Mouse (Mus musculus): Measurements from ENCODE around the gene Gng12. TPM values are rescaled to one million over a fixed set of nuclear protein-coding genes. Genes with fewer than 3 reads are reported as not detected.
"Not testable (repeated sequence)": the region's sequence is repeated elsewhere in the genome, so short reads cannot be mapped to it uniquely, and the experiment has no call there.

Gene Gng12
- total RNA-seq, 2 experiments from 2014 or later, result 49.7 to 52.0 TPM

DNA sequence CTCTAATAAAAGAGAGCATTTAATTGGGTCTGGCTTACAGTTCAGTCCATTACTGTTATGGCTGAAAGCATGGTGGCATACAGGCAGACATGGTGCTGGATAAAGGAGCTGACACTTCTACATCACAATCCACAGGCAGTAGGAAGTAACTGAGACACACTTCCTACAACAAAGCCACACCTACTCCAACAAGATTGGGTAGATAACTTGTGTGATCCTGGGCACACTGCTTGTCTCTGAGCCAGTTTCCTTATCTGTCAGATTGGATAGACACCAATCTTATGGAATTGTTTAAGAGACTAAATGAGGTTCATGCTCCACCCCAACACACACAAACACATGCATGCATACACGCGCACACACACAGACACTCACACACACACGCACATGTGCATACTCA lies 51.9 kb downstream of the Gng12 start:
- intact Hi-C loops (cut with DNase I), result no loop called here
- DNase-seq, result no peak

DNA sequence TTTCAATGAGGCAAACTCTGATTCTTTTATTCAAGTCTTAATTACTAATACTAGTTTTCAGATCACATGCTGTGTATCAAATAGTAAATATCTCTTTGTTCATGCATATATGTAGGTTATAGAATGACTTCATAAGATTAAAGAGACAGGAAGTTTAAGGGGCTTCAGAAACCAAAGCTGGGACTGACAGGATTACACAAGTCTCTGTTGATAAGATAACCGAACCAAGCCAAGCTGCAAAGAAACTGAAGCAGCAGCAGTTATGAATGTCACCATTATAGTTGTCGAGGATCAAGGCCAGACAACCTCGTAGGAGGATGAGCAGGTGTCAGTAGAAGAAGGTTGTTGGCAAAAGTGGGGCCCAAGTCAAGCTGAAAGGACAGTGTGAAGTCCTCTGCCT lies 52.7 kb downstream of the Gng12 start:
- intact Hi-C loops (cut with DNase I), result no loop called here
- no peak for DNase-seq

DNA sequence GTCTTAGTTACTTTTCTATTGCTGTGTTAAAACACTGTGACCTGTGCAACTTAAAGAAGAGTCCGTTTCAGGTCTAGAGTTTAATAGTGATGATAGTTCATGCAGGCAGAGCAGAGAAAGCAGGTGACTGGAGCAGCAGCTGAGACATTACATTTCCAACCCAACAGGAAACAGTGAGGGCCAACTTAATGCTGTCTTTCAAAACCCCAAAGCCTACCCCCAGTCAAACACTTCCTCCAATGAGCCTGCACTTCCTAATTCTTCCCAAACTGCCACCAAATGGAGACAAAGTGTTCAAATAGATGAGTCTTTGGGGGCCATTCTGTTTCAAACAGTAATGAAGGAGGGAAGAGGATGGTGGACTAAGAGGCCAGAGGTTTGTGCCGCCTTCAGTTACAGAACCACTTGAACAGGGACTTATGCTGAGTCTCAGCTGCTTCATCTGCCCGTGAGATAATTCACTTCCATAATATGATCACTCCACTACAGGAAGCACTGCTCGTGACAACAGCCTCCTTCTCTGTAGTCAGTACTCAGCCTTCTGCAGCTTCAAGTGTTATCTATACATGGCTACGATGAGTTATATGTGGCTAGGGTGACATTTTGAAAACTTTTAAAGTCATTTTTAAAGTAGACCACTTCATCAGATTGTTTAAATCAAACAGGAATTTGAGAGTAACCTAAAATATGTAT lies 55.7 kb downstream of the Gng12 start:
- intact Hi-C loops (cut with DNase I), result no loop called here
- no peak for DNase-seq

DNA sequence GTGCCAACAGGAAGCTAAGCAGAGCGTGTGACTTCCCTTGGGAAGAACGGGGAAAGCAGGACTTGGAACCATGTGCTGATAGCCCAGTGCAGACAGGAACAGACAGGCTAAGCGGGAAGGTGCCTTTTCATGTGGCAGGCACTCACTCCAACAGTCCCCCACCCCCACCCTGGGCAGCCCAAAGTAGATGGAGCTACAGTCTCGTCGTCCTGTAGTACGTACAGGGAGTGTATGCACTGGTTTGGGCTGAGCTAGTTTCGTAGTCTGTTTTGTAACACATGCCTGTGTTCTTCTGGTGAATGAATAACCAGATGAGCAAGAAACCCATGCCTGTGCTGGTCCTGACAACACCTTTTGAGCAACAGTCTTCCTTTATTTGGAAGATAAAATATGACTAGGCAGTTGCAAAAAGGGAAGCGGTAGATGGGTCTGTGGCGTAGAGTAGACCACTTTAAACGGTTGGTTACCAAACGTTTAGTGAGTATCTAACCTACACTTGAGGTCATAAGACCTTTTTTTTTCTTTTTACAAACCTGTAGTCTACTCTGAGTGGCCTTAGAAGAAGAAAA lies 57.8 kb downstream of the Gng12 start:
- intact Hi-C loops (cut with DNase I), result loop anchor here (2.0 kb wide), 2 partner anchors 55 to 115 kb away; no protein-coding TSS in a partner anchor
- no peak for DNase-seq

DNA sequence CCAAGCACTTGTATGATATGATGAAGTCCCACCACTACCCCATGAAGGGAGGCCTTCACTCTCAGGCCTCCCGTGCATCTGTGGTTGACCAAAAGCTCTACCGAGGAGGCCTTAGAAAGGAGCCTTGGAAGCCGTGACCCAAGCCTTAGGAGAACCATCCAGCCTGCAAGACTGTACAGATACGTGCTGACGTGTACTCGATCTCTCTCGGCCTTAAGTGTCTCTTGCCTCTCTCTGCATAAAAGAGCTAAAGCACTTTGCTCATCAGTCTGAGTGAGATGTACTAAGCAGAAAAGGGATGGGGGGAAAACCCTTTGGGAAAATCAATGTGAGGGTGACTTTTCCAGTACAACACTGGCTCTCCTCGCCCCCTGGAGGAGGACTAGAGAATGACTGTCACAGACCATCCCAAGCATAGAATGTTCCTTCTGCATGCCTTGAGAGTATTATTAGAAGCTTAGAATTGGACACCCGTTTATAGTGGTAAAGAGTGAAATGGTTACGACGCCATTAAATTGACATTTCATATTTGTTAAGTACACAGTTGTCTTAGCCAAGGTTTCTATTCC lies 59.0 kb downstream of the Gng12 start:
- peak; percentile 29 to 64 for DNase-seq
- intact Hi-C loops (cut with DNase I), result loop anchor here (2.0 kb wide), 2 partner anchors 56 to 116 kb away; no protein-coding TSS in a partner anchor

DNA sequence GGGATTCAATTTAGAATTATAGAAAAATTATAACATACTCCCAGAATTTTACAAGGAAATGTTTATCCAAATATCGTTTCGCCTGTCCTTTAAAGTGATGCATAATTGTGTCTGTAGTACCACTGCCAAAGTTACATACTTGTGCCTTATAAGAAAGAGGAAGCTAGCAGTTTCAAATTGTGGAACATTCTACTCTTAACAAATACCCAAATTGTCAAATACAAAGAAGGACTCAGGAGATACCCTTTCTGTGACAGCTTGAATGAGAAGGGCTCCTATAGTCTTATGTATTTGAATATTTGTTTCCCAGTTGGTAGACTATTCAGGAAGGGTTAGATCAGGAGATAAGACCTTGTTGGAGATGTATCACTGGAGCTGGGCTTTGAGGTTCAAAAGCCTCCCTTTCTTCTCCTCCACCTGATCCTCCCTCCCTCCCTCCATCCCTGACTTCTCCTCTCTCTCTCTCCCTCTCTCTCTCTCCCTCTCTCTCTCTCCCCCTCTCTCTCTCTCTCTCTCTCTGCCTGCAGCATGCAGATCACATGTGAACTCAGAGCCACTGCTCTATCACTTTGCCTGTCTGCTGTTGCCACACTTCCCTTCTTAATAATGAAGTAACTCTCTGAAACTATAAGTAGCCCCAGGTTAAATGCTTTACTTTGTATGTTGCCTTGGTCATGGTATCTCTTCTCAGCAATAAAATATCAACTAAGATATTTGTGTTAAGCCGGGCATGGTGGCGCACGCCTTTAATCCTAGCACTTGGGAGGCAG lies 62.5 kb downstream of the Gng12 start:
- no peak for DNase-seq
- intact Hi-C loops (cut with DNase I), result no loop called here

DNA sequence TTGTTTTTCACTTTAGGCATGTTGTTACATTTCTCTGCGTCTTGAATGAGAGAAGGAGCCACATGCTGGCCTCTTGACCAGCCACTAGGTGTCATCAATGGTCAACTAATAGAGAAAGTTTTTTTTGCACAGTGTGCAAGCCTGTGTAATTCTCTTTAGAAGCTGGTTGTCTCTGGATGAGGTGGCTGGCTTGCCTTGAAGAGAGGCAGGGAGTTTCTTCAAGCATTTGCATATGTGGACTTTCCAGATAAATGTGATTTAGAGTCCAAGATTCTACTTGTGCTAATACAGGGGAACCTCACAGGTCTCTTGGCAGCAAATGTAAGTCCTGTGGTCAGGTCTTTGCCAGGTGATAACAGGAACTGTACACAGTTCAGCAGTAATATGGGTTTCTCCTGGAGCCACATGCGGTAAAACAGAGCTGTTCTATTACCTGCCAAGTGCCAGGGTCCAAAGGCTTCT lies 66.4 kb downstream of the Gng12 start:
- intact Hi-C loops (cut with DNase I), result loop anchor here (1.0 to 5.0 kb wide), 4 partner anchors 74 to 355 kb away; partner anchors contain the start of gene Gadd45a
- DNase-seq, result peak; percentile 34 to 65

DNA sequence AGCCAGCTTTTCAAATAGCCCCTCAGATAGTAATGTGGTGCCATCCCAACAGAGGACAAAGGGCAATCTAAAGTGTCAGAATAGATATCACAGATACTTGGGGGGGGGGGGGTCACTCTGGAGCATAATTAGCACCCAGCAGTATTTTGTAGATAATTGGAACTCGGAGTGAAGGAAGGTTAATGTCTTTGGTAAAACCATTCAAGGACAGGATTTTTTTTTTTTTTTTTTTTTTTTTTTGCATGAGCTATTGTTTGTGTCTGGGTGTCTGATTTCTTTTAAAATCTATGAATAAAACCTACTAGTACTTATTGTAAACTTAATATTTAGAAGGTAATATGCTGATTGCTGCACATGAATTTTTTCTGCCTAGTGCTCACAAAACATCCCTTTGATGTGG lies 66.9 kb downstream of the Gng12 start:
- no peak for DNase-seq
- intact Hi-C loops (cut with DNase I), result loop anchor here (2.0 to 5.0 kb wide), 3 partner anchors 74 to 354 kb away; partner anchors contain the start of gene Gadd45a

DNA sequence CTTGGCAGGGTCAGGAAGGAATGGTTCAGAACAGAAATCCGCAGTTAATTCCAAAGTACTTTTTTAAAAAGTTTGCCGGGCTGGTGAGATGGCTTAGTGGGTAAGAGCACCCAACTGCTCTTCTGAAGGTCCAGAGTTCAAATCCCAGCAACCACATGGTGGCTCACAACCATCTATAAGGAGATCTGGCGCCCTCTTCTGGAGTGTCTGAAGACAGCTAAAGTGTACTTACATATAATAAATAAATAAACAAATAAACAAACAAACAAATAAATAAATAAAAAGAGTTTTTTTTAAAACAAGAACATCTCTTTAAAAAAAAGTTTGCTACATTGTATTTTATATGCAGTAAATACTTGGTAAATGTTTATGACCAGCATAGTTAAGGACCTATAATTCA lies 67.5 kb downstream of the Gng12 start:
- not testable (repeated sequence) for DNase-seq
- intact Hi-C loops (cut with DNase I), result loop anchor here (2.0 to 5.0 kb wide), 3 partner anchors 73 to 354 kb away; partner anchors contain the start of gene Gadd45a

DNA sequence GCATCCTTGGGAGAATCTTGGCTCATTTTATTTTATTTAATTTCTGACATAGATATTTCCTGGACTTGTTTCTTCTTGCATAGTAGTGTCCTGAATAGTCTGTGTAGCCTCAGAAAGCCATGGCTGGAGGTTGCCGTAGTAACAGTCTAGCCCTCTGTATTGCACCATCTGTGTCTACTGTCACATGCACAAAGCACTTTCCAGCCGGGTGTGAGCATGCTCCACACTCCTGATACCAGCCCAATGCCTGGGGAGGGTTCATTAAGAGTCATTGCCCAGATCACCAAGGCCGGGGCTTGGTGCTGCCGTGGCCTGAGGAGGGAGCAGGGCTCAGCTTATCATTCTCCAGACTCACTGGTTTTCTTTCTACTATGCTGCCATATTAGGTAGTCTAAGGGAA lies 68.0 kb downstream of the Gng12 start:
- intact Hi-C loops (cut with DNase I), result loop anchor here (5.0 kb wide), 2 partner anchors 178 to 353 kb away; no protein-coding TSS in a partner anchor
- DNase-seq, result peak in 1 of 2 experiments; percentile 23

DNA sequence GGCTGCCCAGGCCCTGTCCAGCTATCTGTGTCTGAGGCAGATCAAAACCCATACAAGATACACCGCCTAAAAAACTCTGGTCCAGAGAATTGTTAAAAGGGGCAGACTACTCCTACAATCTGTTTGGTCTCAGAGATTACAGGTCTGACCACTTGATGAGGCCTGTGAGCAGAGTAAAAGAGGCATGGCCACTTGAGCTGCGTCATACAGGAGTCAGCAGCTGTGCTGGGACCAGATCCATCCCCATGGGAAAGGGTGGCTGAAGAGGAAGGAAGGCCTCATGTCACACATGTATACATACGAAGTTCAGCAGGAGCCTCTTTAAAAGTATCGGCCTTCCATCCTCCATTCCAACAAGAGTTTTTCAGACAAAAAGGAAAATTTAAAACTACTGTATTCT lies 69.0 kb downstream of the Gng12 start:
- no peak for DNase-seq
- intact Hi-C loops (cut with DNase I), result no loop called here

DNA sequence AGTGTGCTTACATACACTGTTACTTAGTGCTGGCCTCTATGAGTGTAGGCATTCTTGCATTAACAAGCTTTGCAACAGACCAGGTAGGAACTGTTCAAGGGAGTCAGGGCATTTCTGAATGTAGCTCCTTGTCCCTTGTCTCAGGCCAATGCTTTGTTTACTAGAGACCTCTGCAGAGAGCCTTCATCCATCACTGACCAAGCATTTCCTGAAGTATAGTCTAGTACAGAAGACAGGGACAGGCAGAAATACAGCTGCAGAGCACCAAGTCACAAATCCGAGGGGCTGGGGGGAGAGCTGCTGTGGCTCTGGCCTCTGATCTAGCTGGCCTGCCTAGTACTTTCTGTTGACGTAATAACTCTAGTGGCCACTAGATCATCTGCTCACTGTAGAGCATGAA lies 71.6 kb downstream of the Gng12 start:
- intact Hi-C loops (cut with DNase I), result no loop called here
- no peak for DNase-seq

DNA sequence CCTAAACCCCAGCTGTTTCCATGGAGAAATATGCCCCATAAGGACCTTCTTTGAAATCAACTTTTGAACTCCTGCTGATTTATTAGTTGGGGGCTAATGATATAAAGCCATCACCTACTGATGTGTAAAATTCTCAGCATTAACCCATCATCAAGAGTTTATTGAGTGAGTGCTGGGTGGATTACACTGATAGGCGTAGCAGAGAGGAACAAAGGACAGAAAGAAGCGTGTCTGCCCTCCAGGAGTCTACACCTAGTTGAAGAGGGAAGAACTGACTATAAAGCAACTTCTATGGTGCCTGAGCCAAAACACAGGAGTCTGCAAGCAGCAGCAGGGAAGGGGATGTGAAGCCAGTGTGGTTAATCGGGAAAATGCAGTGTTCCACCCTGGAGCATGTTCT lies 73.2 kb downstream of the Gng12 start:
- intact Hi-C loops (cut with DNase I), result no loop called here

DNA sequence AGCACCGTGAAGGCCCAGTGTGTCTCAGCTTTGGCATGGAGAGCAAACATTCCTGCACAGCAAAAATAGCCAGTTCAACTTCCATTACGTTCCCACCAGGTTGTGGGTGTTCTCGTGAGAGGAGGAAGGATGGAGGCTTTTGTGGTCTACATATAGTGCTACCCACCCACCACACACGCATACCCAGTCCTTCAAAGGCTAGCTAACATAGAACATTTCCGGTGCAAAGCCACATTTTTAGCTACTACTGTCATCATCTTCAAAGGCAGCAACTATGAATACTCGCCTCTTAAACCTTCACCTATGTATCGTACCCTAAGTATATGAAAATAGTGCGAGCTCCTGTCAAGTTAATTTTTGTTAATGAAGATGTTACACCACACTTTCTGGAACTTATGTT lies 76.1 kb downstream of the Gng12 start:
- DNase-seq, result no peak
- intact Hi-C loops (cut with DNase I), result no loop called here

More for the DNA sequence above, 73.2 kb downstream of the Gng12 start:
- no peak for DNase-seq

DNA sequence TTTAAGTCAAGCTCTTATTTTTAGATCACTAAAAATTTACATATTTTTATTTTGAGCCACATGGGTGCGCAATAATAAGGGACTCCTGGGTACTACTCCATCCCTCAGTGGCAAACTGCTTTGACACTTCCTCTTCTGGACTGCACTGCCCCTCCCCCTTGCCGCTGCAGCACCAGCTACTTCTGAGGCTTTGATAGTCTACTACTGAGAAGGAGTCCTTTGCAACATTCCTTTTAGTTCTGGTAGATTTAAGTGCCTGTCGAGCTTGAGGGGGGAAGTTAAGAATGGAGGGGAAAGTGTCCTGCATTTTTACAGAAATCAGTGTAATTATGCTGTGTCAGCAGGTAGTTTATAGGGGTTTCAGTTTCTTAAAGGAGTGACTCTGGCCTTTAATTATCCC lies 77.0 kb downstream of the Gng12 start:
- DNase-seq, result no peak
- intact Hi-C loops (cut with DNase I), result no loop called here

DNA sequence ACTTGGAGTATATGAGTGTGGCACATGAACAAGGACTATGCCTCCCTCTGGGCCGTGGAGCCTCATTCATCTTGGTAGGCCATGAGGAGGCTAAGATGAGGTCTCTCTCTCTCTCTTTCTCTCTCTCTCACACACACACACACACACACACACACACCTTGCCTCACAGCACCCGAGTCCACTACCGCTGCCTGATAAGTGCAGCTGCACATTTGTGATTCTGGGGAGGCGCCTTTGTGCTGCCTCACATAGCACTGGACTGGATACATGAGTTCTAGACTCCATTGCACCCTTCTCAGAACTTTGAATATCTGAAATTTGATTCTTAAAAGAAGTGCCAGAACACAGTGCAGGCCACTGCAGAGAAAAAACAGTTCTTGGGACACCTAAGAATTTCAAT lies 79.3 kb downstream of the Gng12 start:
- intact Hi-C loops (cut with DNase I), result no loop called here
- DNase-seq, result no peak

DNA sequence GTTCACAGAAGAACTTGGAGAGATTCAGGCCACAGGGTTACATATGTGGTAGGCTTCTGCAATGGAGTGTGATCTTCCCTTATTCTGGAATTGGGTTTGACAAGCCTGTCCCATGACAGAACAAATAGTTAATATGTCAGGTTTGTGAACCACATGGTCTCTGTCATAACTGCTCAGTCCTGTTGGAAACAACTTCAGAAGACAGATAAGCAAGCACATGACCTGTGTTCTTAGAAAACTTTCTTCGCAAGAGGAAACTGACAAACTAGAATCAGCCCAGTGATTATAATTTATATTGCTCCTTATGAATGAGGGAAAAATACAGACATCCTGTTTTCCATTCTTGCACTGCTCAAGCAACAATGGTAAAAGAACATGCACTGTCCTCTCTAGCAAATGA lies 83.0 kb downstream of the Gng12 start:
- no peak for DNase-seq
- intact Hi-C loops (cut with DNase I), result no loop called here

DNA sequence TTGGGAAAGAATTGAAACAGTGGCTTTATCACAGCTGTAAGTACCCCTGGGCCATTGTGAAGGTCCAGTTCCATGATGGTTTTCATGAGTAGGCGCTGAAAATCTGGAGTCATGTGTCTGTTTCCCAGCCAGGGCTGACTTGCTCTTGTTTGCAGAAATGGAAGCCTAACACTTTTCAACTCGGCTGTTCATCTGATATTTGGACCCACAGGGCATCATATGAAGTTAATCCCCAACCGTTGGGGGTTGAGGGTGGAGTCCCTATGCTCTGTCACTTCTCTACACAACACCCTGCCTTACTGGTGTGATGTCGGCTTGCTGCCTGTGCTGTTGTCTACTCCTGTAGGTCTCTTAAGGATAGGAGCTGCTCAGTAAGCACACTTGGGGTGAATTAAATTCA lies 83.8 kb downstream of the Gng12 start:
- no peak for DNase-seq
- intact Hi-C loops (cut with DNase I), result no loop called here

DNA sequence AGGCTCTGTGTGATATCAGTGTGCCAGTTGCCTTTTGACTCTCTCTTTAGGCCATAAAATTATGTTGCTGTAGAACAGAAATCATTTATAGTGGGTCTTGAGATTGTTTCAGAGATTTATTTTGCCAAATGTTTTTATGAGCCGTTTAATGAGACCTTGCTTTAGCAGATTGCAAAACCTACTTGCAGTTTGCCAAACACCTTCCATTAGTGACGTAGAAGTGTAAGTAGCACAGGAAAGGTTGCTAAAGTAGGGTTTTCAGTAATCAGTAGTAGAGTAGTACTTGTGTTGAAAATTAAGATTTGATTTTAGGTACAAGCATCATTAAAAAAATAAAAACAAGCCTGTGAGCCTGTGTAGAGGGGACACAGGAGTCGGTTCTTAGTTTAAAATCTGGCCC lies 85.2 kb downstream of the Gng12 start:
- intact Hi-C loops (cut with DNase I), result no loop called here
- DNase-seq, result no peak

DNA sequence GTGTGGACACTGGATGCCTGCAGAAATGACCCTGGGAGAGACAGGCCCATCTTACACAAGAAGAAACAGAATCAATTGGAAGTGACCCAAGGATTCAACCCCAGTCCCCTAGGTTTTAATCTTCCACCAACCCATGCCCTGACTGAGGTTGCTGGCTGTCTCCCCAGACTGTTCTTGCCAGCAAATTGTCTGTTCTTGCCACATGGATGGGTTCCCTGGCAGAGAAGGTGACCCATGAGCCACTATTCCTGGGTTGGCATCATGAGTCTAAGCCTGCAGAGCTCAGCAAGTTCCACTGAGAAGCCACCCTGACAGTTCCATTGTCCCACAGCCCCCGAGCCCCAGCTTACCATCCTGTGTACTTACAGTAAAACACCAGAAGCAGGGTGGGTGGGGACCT lies 85.7 kb downstream of the Gng12 start:
- peak; percentile 44 to 55 for DNase-seq
- intact Hi-C loops (cut with DNase I), result no loop called here

DNA sequence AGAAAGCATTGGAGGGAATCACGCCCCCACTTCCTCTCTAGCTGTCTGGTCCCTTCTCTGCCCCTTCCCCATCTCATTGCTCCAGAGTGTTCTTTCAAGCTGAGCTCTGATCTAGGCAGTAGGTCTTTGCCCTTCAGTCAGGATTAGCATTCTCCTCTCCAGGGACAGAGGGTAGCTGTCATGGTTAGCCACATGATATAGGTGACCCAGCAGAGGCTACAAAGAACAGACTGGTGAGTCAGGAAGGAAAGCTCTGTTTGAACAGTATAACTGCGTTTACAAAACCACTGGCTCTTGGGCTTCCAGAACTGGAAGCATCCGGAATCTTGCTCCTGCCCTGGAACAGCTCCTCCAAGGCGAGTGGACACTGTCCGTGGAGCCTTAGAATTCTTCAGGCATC lies 87.9 kb downstream of the Gng12 start:
- intact Hi-C loops (cut with DNase I), result no loop called here
- DNase-seq, result no peak
